Mouse (Mus musculus): Measurements from ENCODE around the gene Clspn.
A peak's percentile ranks its signal among the peaks of the same experiment; 100 is the strongest.

Clspn gene

DNA sequence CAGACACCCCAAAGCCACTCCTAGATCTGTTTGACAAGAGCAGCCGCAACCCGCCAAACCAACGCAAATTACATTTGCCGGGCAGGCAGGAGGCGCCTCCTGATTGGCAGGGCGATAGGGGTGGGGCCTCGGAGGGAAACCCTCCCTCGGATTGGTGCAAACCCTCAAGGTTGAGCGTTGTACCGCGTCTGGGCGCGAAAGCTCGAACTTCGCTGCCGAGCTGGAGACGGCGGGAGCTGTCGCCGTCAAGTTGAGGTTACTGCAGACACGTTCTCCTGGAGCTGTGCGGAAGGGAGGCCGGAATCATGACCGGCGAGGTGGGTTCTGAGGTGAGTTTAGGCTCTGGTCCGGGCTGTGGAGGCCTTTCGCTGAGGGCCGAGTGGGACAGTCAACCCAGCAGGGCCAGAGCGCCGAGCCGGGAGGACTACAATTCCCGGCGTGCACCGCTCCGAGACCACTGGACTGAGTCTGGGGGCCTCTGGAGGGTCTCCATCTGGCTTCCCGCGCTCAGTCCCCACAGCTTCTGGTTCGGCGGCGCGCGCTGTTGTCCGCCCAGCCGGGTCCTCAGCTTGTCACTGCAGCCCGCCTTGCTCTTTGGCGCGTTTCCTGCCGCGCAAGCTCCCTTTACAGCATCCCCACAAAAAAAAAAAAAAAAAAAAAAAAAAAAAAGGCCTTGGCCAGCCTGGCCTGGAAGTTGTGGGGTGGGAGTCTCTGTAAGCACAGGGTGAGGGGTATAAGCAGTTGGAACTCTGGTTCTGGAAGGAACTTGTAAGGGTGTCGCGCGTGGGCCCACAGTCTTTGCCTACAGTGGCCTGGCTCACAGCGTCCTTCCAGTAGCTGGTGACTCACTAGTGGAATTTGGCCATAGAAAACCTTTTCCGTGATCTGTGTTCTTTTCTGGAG is at the start of gene Clspn:
Gene Clspn (plus strand): TSS at position 127 of the 903 bp plus-strand sequence.
- peak; percentile 99 for DNase-seq

GRCm38 (mm10) chr4:126508110-126508899 is 48.4 kb upstream of the Clspn start:
- peak; percentile 66 for DNase-seq

GRCm38 (mm10) chr4:126509072-126509471 is 47.7 kb upstream of the Clspn start:
- peak; percentile 33 for DNase-seq

- DNase-seq: peak; percentile 55
Measured at GRCm38 (mm10) chr4:126511013-126511412, 45.7 kb upstream of the Clspn start.

GRCm38 (mm10) chr4:126512308-126513066 is 44.2 kb upstream of the Clspn start:
- DNase-seq: peak; percentile 63

- no peak for DNase-seq
Measured at GRCm38 (mm10) chr4:126526164-126526563, 30.6 kb upstream of the Clspn start.

DNA sequence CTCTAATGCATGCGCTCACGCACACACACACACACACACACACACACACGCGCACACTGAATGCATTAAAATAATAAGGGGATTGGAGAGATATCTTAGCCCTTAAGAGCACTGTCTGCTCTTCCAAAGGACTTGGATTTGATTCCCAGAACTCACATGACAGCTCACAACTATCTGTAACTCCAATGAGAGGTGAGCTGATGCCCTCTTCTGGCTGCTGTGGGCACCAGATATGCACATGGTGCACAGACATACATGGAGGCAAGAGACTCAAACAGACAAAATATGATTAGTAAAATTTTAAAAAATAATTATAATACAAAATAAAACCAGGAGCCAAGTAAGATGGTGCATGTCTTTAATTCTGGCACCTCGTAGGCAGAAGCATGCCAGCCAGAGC is 29.9 kb upstream of the Clspn start:
- DNase-seq: no peak

GRCm38 (mm10) chr4:126532292-126532691 is 24.4 kb upstream of the Clspn start:
- peak; percentile 61 for DNase-seq

GRCm38 (mm10) chr4:126532827-126533728 is 23.7 kb upstream of the Clspn start, which contains the start of gene Ago4:
Gene Ago4, minus strand, starts transcription at chr4:126533472.
- DNase-seq: peak; percentile 98

DNA sequence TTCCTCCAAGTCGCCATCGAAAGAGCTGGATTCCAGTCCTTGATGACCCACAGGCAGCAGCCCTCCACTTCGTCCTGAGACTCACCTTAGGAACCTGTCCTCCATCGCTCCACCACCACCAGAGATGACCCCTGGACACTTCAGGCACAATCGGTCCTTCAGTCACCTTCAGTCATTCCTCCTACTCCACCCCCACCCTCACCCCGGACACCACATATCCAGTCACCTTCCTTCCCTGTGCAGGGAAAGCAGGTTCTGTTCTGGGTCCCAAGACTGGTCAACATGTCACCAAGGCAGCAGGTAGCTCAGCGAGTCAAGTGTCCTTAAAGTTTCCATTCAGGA is 23.0 kb upstream of the Clspn start:
- DNase-seq: no peak

- DNase-seq: peak; percentile 81
Measured at GRCm38 (mm10) chr4:126535631-126536030, 21.1 kb upstream of the Clspn start.

DNA sequence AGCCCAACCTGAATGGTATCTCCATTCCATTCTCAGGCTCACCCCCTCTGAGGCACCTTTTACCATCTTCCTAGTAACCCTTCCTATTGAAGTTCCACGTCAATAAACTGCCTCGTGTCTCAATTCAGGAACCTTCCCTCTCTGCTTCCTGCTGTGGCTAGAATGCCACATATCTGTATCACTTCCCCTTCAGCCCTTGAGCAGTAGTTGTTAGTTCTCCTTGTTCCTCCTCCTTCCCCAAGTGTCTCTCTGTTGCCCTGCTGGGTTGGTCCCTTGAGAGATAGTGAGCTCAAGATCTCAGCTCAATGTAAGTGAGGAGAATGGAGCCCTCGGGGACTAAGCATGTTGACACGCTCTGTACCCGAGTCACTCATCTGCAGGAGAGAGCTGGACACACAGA is 19.9 kb upstream of the Clspn start:
- peak; percentile 94 for DNase-seq

DNA sequence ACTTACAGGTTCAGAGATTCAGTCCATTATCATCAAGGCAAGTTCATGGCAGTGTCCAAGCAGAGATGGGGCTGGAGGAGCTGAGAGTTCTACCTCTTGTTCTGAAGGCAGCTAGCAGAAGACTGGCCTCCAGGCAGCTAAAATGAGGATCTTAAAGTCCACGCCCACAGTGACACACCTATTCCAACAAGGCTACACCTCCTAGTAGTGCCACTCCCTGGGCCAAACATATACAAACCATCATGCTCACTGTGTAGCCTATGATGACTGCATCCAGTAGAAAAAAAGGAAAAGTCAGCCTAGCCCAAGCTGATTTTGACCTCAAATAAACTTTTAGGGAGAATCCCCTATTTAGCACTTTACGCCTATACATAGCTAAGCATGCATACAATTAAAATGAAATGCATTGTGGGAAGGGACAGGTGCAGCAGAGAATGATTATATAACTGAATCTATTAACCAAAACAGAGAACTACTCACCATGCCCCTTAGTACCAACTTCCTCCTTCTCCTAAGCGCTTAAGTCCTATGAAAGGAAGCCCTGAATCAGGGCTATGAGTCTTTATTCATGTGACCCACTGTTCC is 16.2 kb upstream of the Clspn start:
- DNase-seq: peak; percentile 61

- peak; percentile 77 for DNase-seq
Measured at GRCm38 (mm10) chr4:126542838-126543237, 13.9 kb upstream of the Clspn start.

DNA sequence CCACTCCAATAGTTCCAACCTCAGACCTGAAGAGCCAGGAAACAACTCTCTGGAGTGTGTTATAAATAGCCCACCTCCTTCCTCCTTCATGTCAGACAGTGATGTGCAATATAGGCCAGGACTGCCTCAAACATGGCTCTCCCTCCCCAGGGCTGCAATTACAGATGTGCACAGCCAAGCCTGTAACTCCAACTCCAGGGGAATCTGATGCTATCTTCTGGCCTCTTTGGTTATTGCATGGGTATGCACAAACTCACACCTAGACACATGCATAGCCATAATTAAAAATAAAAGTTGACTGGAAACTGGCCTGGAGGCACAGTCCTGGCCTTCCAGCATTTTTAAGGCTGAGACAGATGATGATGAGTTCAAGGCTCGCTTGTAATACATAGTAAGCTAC is 11.7 kb upstream of the Clspn start:
- DNase-seq: peak; percentile 3

DNA sequence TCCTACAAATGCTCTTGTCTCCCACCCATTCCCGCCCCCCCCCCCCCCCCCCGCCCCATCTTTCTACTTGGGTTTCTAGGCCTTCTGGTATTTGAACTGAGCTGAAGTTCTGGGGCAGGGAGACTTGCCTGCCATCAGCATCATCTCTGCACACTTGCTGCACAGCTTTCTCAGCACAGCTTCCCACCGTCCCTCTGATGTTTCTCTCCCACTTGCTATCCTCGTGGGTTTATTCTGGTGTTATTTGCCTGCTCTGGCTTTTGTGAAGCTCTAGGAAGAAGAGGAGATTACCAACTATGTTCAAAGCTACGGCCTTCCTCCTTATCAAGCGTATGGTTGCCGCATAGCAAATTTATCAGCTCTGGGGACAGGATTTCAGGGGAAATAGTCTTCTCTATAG is 11.0 kb upstream of the Clspn start:
- peak; percentile 61 for DNase-seq

GRCm38 (mm10) chr4:126546183-126546582 is 10.6 kb upstream of the Clspn start:
- peak; percentile 9 for DNase-seq

- DNase-seq: peak; percentile 65
Measured at GRCm38 (mm10) chr4:126552136-126552535, 4.6 kb upstream of the Clspn start.

GRCm38 (mm10) chr4:126553105-126553504 is 3.6 kb upstream of the Clspn start:
- no peak for DNase-seq

GRCm38 (mm10) chr4:126553685-126554084 is 3.0 kb upstream of the Clspn start:
- DNase-seq: no peak

DNA sequence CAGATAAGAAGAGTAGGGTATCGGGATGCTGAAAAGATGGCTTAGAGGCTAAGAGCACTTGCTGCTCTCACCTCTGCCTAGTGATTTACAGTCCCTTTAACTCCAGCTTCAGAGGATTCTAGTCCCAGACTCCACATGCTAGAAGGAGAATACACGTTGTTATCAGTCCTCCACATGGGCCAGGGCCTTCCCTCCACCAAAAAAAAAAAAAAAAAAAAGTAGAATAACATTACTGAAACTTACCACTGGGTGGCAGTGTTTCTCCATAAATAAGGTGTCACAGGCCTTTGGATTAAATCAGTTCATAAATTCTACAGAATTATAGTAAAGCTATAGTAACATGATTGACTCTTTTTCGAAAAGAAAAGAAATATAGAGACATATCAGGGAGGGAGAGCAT is 2.3 kb upstream of the Clspn start:
- peak; percentile 22 for DNase-seq

GRCm38 (mm10) chr4:126563798-126564197 is 7.1 kb downstream of the Clspn start:
- no peak for DNase-seq
